Mouse (Mus musculus): ENCODE data around the gene Klhl3. TPM values are rescaled to one million over a fixed set of nuclear protein-coding genes. Genes with fewer than 3 reads are reported as not detected.
"Not testable (repeated sequence)": the region's sequence is repeated elsewhere in the genome, so short reads cannot be mapped to it uniquely, and the experiment has no call there.

Klhl3 gene
- polyA plus RNA-seq, 1 experiment, result 16.1 TPM

- WGBS, result 95% methylated on average over 3 of the region's 3 CpGs
- no peak for DNase-seq
- TF ChIP-seq CTCF (IDR thresholded peaks at IDR 0.05; ENCODE audit: borderline replicate concordance, insufficient read depth, low read depth, low read length), result no peak
- TF ChIP-seq POLR2A (IDR thresholded peaks at IDR 0.05; ENCODE audit: borderline replicate concordance, insufficient read depth, low read length), result no peak
- Histone ChIP-seq H3K27me3 (ENCODE audit: control insufficient read depth, insufficient read depth, low read length) (no peaks in the 10 kb centered on the region), H3K27ac (ENCODE audit: insufficient read depth, low read length) (no peak overlapping the region), H3K4me1 (ENCODE audit: control insufficient read depth, insufficient read depth, low read length) (peaks cover 5% of the 10 kb centered on the region; the same call in 1 of the 2 replicates), H3K4me3 (replicated peaks; ENCODE audit: insufficient read depth, low read depth, low read length) (no peak overlapping the region)
Observed at GRCm38 (mm10) chr13:58149629-58150028, 36.2 kb upstream of the Klhl3 start.

- peak; percentile 40 to 47 for DNase-seq
- TF ChIP-seq CTCF (IDR thresholded peaks at IDR 0.05; ENCODE audit: borderline replicate concordance, insufficient read depth, low read depth, low read length), result peak; percentile 38; the same call in 1 of the 2 replicates
- no peak for TF ChIP-seq POLR2A (IDR thresholded peaks at IDR 0.05; ENCODE audit: borderline replicate concordance, insufficient read depth, low read length)
- H3K4me1 ChIP-seq (ENCODE audit: control insufficient read depth, insufficient read depth, low read length), result peaks cover 5% of the 10 kb centered on the region; the same call in 1 of the 2 replicates
- WGBS, result 27% methylated on average over 5 of the region's 5 CpGs
- no peak overlapping the region for H3K27ac ChIP-seq (ENCODE audit: insufficient read depth, low read length)
- no peak overlapping the region for H3K4me3 ChIP-seq (replicated peaks; ENCODE audit: insufficient read depth, low read depth, low read length)
- H3K27me3 ChIP-seq (ENCODE audit: control insufficient read depth, insufficient read depth, low read length), result no peaks in the 10 kb centered on the region
Observed at GRCm38 (mm10) chr13:58149033-58149558, 35.7 kb upstream of the Klhl3 start.

GRCm38 (mm10) chr13:58148256-58148831 is 35.0 kb upstream of the Klhl3 start:
- Histone ChIP-seq H3K27ac (ENCODE audit: insufficient read depth, low read length) (no peak overlapping the region), H3K4me1 (ENCODE audit: control insufficient read depth, insufficient read depth, low read length) (peaks cover 5% of the 10 kb centered on the region; the same call in 1 of the 2 replicates), H3K4me3 (replicated peaks; ENCODE audit: insufficient read depth, low read depth, low read length) (peak overlapping the region; percentile 52), H3K27me3 (ENCODE audit: control insufficient read depth, insufficient read depth, low read length) (no peaks in the 10 kb centered on the region)
- TF ChIP-seq CTCF (IDR thresholded peaks at IDR 0.05; ENCODE audit: borderline replicate concordance, insufficient read depth, low read depth, low read length) (no peak), POLR2A (IDR thresholded peaks at IDR 0.05; ENCODE audit: borderline replicate concordance, insufficient read depth, low read length) (peak; percentile 33; the same call in 1 of the 2 replicates)
- DNase-seq, result peak; percentile 56 to 62
- WGBS, result 1% methylated on average over 17 of the region's 17 CpGs

DNA sequence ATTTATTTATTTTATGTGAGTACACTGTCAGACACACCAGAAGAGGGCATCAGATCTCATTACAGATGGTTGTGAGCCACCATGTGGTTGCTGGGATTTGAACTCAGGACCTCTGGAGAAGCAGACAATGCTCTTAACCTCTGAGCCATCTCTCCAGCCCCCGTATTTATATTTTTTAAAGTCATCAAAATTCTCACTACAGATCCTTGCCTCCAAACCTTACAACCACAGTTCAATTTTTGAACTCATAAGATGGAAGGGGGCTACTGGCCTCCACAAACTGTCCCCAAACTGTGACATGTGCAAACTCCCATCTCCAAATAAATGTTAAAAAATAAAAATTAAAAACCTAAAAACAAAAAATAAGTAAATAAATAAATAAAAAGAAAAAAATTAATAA is 34.4 kb upstream of the Klhl3 start:
- Histone ChIP-seq H3K4me1 (ENCODE audit: control insufficient read depth, insufficient read depth, low read length) (peaks cover 5% of the 10 kb centered on the region; the same call in 1 of the 2 replicates), H3K4me3 (replicated peaks; ENCODE audit: insufficient read depth, low read depth, low read length) (no peak overlapping the region), H3K27ac (ENCODE audit: insufficient read depth, low read length) (no peak overlapping the region), H3K27me3 (ENCODE audit: control insufficient read depth, insufficient read depth, low read length) (no peaks in the 10 kb centered on the region)
- DNase-seq, result no peak
- TF ChIP-seq CTCF (IDR thresholded peaks at IDR 0.05; ENCODE audit: borderline replicate concordance, insufficient read depth, low read depth, low read length) (no peak), POLR2A (IDR thresholded peaks at IDR 0.05; ENCODE audit: borderline replicate concordance, insufficient read depth, low read length) (no peak)
- WGBS, result 76% methylated on average over 1 of the region's 1 CpGs

DNA sequence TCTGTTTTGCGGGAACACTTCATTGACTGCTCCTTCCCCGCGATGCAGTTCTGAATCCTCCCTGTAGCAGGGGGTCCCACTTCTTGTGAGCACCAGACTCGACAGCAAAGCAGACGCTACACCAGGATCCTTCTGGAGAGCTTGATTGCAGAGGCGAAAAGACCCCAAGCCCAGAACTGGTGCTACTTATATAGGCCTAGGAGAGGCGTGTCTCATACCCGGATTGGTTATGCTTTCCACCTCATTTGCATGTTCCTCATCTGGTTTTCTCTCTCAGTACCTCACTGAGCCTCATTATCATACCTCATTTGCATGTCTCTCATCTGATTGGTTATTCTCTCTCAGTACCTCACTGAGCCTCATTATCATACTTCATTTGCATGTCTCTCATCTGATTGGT is 33.2 kb upstream of the Klhl3 start:
- DNase-seq, result not testable (repeated sequence)
- WGBS, result 96% methylated on average over 8 of the region's 8 CpGs

GRCm38 (mm10) chr13:58131692-58132091 is 18.3 kb upstream of the Klhl3 start:
- no peak for TF ChIP-seq POLR2A (IDR thresholded peaks at IDR 0.05; ENCODE audit: borderline replicate concordance, insufficient read depth, low read length)
- TF ChIP-seq CTCF (IDR thresholded peaks at IDR 0.05; ENCODE audit: borderline replicate concordance, insufficient read depth, low read depth, low read length), result no peak
- Histone ChIP-seq H3K4me3 (replicated peaks; ENCODE audit: insufficient read depth, low read depth, low read length) (no peak overlapping the region), H3K27me3 (ENCODE audit: control insufficient read depth, insufficient read depth, low read length) (no peaks in the 10 kb centered on the region), H3K27ac (ENCODE audit: insufficient read depth, low read length) (no peak overlapping the region), H3K4me1 (ENCODE audit: control insufficient read depth, insufficient read depth, low read length) (peaks cover 5% of the 10 kb centered on the region; the same call in 1 of the 2 replicates)
- WGBS, result 65% methylated on average over 3 of the region's 3 CpGs
- no peak for DNase-seq

More for the DNA sequence above, 33.2 kb upstream of the Klhl3 start:
- H3K4me1 ChIP-seq (ENCODE audit: control insufficient read depth, insufficient read depth, low read length); H3K4me3 ChIP-seq (replicated peaks; ENCODE audit: insufficient read depth, low read depth, low read length); H3K27ac ChIP-seq (ENCODE audit: insufficient read depth, low read length); H3K27me3 ChIP-seq (ENCODE audit: control insufficient read depth, insufficient read depth, low read length): not testable (repeated sequence)

DNA sequence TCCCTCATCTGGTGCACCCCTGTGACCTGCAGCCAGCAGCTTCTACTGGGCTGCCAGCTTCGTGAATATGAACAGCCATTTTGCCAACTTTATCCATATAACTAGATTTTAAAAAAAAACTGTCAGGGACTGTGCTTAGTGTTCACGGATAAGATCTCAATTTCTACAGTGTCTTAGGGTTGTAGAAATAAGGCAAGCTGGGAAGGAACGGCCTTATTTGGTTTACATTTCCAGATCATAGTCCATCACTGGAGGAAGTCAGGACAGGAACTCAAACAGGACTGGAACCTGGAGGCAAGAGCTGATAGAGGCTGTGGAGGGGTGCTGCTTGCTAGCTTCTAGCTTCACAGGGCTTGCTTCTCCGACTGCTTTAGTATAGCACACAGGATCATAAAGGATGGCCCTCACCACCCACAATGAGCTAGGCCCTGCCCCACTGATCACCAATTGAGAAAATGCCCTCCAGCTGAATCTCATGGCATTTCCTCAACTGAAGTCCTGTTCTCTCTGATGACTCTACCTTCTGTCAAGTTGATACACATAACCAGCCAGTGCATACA is 16.4 kb upstream of the Klhl3 start:
- TF ChIP-seq CTCF (IDR thresholded peaks at IDR 0.05; ENCODE audit: borderline replicate concordance, insufficient read depth, low read depth, low read length) (no peak), POLR2A (IDR thresholded peaks at IDR 0.05; ENCODE audit: borderline replicate concordance, insufficient read depth, low read length) (no peak)
- DNase-seq, result no peak
- H3K27me3 ChIP-seq (ENCODE audit: control insufficient read depth, insufficient read depth, low read length), result no peaks in the 10 kb centered on the region
- H3K4me1 ChIP-seq (ENCODE audit: control insufficient read depth, insufficient read depth, low read length), result peaks cover 5% of the 10 kb centered on the region; the same call in 1 of the 2 replicates
- peak overlapping the region; percentile 76 for H3K4me3 ChIP-seq (replicated peaks; ENCODE audit: insufficient read depth, low read depth, low read length)
- peak overlapping the region; percentile 96 for H3K27ac ChIP-seq (ENCODE audit: insufficient read depth, low read length)
- whole genome bisulfite sequencing, result 30% methylated on average over 4 of the region's 4 CpGs

All from cerebellum, adult 2 months (tissue).